Mouse (Mus musculus): ENCODE results near the gene Sucla2.
A peak's percentile ranks its signal among the peaks of the same experiment; 100 is the strongest.
"Not testable (repeated sequence)": the region's sequence is repeated elsewhere in the genome, so short reads cannot be mapped to it uniquely, and the experiment has no call there.

Sucla2 gene

GRCm38 (mm10) chr14:73608668-73609481 lies 83.8 kb downstream of the Sucla2 start:
- peak; percentile 24 for DNase-seq (ENCODE audit: low read depth, low spot score)

- DNase-seq (ENCODE audit: low read depth, low spot score) = not testable (repeated sequence)
Observed at GRCm38 (mm10) chr14:73614961-73615360, 89.8 kb downstream of the Sucla2 start.

GRCm38 (mm10) chr14:73620880-73621279 lies 95.8 kb downstream of the Sucla2 start:
- no peak for DNase-seq (ENCODE audit: low read depth, low spot score)

- no peak for DNase-seq (ENCODE audit: low read depth, low spot score)
Observed at GRCm38 (mm10) chr14:73622988-73623387, 97.9 kb downstream of the Sucla2 start.

- DNase-seq (ENCODE audit: low read depth, low spot score) = no peak
Observed at GRCm38 (mm10) chr14:73625469-73625868, 100.3 kb downstream of the Sucla2 start.

- DNase-seq (ENCODE audit: low read depth, low spot score) = no peak
Observed at GRCm38 (mm10) chr14:73631511-73631910, 106.4 kb downstream of the Sucla2 start.

GRCm38 (mm10) chr14:73632648-73633263 lies 107.6 kb downstream of the Sucla2 start:
- DNase-seq (ENCODE audit: low read depth, low spot score) = no peak

GRCm38 (mm10) chr14:73634356-73634755 lies 109.2 kb downstream of the Sucla2 start:
- DNase-seq (ENCODE audit: low read depth, low spot score) = no peak

- no peak for DNase-seq (ENCODE audit: low read depth, low spot score)
Observed at GRCm38 (mm10) chr14:73637460-73637859, 112.3 kb downstream of the Sucla2 start.

Data from mesoderm, embryonic 11.5 days (tissue).